Mouse (Mus musculus) lung, postnatal 14 days (tissue): Measurements from ENCODE around the gene Hspb6.

Experiments used
- DNase-seq: peaks from one replicate; pipeline ENCODE4 v3.0.0; 2021

The Hspb6 gene

DNA sequence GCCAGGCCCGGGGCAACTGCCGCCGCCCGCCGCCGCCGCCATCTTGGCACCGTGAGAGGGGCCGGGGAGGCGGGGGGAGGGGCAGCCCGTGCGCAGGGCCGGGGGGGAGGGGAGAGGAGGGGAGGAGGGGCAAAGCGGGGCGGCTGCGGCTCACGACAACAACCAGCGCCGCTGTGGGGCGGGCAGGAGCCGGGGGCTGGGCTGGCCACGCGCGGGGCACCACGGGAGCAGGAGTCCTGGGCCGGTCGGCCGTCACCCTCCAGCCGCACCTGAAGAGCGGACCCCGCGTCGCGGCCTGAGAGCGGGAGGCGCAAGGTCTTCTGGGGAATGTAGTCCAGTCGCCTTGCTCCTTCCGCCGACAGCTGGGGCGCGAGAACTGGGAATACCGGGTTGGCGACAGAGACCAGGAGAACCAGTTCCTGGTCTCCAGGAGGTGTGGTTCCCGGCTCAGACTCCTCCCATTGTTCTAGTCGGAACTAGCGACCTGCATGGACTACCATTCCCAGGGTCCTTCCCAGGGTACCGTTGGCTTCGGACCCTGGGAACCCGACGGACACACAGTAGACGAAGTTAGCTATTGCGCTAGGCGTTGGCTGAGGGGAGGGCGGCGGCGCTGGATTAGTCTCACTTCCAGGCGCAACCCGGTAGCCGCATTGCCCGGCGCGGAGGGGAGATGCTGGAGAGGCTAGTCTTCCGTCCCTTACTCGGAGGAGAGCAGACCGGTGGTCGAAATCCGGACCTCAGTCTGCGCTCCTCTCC lies 36.9 kb downstream of the Hspb6 start, which contains the start of gene Kmt2b:
Kmt2b (minus strand) TSS at position 51 of the 759 bp plus-strand sequence.
- peak; percentile 94 for DNase-seq

DNA sequence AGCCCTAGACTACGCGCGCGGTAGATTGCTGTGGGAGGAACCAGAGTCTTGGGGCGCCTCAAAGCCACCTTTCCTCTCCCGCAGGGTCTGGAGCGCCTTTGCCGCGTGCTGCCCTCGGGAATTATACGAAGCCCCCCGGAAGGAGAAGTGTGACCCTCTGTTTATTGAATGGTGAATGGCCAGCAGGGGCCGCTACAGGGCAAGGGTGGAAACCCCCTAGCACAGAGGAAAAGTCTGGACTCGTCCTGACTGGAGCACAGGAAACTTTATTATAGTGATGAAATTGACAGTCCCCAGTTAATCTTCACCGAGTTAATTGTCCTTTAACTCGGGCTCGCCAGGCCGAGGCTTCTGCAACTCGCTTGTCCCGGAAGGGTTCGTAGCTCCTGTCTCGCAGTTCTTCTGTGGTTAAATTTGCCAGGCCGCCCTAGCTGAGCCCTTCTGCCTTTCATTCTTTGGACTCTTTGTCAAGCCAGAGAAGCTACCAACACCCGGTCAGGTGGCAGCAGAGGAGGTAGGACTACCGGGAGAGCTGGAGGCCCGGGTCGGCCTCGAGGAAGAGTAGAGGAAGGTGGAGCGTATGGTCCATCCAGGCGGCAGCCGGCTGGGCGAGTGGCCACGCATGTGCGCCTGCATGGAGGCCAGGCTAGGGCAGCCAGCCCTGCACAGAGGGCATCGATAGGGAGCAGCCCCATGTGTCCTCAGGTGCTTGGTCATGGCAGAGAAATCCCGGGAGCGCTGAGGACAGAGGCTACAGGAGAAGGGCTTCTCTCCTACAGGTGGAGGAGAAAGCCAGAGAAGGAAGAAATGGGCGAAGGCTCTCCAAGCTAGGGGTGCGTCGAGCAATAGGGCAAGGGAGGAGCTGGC lies 37.7 kb downstream of the Hspb6 start:
- DNase-seq: peak; percentile 92

DNA sequence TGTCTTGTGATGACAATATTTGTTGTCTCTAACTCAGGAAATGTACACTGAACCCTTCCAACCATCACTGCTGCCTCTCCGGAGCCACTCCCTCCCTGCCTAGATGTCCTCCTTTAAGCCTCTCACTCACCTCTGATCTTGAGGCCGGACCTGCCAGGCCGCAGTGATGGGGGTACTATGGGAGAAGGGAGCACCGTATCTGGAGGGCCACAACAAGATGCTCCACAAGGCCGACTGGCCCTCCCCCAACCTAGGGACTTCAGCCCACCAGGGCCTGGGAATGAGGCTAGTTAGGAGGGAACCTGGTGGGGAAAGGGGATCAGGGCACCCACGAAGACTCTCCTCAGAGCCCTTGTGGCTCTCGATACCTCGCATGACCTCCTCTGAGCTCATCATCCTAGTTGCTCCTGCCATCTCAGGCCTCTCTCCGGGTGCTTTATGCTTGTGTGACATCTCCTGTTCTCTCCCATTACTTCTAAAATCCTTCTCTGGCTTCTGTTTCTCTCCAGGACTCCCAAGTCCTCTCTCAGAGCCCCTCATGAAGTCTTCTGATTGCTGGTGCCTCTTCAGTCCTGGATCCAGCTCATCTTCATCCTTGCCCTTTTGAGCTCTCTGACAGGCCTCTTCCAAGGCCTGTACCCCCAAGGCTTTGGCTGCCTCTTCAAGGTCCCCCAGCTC lies 39.1 kb downstream of the Hspb6 start:
- no peak for DNase-seq

DNA sequence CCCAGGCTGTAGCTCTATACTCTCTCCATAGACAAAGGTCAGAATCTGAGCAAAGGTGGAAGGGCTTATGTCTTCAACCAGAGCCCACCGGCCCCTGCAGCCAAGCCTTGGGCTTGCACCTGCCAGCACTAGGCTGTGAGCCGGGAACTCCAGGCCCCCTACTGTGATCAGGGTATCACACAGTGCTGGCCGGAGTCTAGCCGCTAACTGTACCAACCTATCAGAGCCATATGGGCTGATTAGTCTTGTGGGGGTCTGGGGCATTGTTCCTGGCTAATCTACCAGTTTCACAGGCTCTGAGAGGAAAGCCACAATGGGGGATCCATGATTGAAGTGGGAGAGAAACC lies 39.6 kb downstream of the Hspb6 start:
- no peak for DNase-seq

DNA sequence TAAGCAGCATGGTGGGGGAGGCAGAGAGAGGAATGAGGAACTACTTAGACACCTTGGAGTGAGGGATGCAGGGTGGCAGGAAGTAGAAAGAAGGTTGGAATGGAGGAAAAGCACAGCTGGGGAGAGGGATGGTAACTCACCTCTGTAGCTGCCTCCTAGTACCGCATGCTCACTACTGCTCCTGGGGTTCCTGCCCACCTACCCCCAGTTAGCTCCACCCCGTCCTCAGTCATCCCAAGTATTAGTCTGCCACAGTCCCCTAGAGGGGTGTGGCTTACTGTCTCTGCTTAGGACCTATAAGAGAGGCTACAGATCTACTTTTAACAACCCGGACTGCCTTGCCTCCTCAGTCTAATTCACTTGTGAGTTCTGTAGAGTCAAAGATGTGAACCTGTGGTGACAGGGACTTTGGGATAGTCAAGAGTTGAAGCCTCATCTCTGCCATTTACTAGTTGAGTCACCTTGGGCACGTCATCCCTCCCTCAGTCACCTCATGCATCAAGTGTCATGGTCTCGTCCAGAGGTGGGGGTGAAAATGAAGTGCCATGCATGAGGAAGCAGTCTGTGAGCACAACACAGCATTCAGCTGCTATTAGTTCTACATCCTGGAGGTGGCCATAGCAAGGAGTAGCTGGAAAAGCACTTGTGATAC lies 40.9 kb downstream of the Hspb6 start:
- DNase-seq: no peak

DNA sequence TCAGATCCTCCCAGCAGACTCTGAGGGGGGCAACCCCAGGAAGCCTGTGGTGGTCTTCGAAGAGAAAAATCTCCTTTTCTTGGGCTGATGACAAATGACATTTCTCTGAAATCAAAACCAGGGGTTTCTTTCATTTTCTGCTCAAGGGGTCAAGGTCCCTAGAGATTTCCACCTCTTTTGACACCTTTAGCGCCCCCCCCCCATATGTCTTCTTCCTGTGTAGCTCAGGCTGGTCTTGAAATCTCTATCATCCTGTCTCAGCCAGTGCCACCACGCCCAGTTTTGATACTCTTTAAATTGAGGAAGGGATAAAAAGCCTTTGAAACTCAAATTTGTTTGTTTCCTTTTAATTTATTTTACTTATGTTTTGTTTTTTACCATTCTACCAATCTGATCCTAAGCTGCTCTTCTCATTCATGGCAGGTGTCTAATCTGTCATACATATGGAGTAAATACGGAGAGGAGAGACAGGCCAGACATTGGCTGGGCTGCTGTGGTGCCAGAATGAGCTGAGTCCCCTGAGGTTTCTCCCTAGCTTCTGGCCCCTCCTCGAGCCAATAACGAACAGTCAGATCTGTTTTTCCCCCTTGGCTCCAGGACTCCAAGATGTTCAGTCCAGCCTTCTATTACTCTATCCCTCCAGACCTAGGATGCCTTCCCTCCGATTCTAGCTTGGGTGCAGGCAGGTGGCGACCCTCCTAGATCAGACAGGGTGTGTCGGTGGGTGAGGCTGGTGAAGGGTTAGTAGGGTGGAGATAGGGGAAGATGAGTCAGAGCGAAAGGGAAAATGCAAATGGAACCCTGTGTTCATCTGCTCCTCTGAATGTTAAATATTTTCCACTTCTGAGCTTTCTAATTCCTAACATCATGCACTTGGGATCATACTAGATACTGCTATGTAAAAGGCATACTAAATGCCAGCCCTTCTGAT lies 41.9 kb downstream of the Hspb6 start:
- DNase-seq: no peak

DNA sequence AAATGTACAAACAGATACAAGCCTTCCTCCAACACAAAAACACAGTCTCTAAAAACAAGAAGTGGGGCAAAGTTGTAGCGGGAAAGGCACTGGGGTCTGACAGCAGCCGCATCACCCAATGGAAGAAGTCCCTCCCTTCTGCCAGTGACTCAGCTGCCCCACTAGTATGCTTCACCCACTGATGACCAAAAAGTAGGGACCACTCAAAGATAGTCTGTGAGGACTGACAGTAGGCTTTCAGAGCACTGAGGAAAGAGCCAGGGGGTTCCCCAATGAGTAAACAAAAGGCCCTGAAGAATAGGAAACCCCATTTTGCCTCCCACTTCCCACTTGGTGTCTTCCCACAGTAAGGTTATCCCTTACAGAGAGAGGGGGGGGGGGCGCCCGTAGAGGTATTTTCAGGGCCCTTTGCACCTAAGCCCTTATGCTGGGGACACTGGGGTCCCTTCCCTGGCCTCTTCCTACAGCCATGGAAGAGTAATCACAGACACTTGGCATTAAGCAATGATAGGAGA lies 42.6 kb downstream of the Hspb6 start:
- no peak for DNase-seq

DNA sequence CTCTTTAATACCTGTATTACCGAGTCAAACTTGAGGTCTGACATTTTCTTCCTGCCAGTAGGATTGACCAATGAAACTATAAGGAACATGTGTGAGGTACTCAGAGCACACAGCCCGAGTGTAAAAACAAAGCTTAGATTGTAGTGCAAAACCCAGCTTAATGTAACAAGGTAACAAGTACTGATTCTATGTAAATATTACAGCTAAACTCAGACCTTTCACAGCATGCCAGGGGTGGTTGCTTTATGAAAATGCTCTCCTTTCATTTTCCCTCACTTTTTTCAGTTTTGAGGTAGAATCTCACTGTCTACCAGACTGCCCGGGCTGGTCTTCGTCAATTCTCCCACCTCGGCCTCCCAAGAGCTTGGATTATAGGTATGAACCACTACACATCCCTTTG lies 44.1 kb downstream of the Hspb6 start:
- DNase-seq: no peak

DNA sequence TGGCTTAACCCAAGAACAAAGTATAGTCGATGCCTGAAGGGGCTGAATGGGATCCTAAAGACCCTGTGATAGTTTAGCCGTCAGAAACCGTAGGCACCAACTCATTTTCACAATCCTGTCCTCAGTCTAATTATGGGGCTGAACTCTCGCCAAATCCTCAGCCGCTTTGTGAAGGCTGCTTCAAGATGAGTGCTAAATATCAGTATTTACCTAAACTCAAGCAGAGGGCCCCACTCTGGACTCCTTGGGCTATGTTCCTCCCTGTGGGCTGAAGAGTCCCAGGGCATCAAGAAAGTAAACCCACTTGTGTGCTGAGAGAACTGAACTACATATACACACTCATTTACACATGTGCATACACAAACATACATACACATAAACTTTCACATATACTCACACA lies 44.8 kb downstream of the Hspb6 start:
- DNase-seq: peak; percentile 48

DNA sequence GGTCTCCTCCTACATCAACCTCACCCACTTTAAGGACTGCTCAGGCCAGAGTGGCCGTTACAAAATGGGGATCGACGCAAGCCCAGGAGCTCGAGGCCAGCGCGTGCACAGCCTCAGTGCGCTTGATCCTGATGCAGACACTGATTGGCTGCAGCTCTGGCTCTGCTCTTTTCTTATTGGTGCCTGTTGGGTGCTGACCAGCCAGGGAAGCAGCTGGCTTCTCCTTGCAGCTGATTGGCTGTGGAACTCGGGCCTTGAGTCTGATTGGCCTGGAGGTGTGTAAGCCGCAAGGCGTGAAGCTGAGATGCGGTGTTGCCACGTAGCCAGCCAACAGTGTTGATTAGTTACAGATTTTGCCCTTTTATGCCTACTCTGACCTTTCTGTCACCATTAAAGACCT lies 46.8 kb downstream of the Hspb6 start, which contains the start of gene Zbtb32:
Zbtb32 (minus strand) TSS at position 124 of the 400 bp plus-strand sequence.
- no peak for DNase-seq

DNA sequence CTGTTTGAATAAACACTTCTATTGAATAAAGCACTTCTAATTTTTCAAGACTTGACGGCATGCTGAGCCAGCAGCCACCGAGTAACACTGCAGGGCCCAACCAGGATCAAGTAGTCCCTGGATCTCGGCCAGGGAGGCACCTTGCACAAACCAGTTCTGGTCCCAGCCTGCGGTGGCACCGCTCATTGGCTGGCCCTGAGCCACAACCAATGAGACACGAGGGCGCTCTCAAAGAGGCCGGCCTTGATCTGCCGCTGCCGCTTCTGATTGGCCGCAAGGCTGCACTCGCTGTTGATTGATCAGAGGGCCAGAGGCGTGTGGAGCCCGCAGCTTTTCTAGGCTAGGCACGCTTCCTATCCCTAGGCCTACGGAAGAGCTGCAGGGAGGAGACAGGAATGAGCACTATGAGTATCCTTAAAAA lies 48.0 kb downstream of the Hspb6 start:
- DNase-seq: peak; percentile 95

DNA sequence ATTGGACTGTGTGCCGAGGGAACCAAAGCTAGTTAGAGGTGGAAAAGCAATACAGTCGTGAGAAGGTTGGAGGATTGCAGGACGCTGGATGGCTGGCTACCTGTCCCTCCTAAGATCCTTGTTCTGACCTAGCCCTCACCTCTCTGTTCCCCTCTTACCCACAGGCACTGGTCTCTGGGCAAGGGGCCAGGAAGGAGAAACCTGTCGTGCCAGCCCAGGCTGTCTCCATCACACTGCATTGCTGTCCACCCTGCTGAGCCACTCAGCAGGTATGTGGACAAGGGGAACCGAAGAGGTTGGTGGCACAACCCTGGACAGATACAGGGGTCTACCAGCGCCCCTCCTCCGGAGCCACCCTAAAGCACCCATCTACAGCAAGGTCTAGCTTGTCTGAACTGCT lies 48.7 kb downstream of the Hspb6 start:
- DNase-seq: peak; percentile 78

DNA sequence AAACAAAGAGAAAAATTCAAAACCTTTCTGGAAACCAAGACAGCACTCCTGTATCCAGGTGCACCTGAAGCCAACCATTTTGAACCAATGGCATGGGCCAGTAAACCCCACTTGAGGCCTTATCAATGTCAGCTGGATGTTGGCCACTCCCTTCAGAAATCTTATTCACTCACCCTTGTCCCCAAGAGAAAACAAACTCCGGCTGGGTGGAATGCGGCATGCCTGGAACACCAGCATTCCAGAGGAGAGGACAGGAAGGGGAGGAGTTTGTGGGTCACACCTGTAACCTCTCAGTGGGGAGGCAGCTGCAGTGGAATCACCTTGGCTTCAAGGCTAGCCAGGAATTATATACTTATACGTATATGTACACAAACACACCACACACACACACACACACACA lies 50.6 kb downstream of the Hspb6 start:
- DNase-seq: peak; percentile 72

DNA sequence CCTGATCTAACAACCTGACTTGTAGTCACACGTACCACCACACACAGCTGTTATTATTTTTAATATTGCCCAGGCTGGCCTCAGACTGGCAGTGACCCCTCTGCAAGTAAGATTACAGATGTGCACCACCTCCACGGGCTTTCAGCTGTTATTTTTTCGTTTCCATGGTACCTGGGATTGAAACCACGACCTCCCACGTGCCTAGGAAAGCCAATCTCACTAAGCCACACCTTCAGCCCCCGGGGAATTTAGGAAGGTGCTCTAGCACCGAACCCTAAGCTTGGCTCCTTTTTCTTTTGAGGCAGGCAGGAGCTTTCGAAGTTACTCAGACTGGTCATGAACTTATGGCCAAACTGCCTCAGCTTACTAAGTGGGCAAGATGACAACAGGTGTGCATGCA lies 52.4 kb downstream of the Hspb6 start:
- no peak for DNase-seq

DNA sequence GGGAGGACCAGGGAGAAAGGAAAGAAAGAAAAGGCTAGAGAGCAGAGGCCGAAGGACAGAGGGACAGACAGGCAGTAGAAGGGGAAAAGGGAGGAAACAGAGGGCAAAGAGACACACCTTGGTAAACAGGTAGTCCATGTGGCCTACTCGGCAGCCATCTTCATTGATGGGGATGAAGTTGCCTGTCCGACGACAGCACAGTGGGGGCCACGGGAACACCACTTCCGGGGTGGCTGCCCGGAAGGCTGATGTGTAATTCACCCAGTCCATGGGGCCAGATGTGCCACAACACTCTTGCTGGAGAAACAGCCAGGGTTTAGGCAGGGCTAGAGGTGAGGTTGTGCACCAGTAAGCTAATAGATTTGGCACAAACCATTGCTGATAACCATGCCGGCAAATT lies 53.0 kb downstream of the Hspb6 start:
- no peak for DNase-seq
